Mouse (Mus musculus) myocyte (in vitro differentiated cells): Measurements from ENCODE around the gene Gtf3c4. TPM values are rescaled to one million over a fixed set of nuclear protein-coding genes. Genes with fewer than 3 reads are reported as not detected.

Source experiments
- H3K27me3 ChIP-seq: one replicate; pipeline ENCODE4 v1.6.1; 2011; ENCODE audit not compliant: control insufficient read depth, insufficient read depth, insufficient read length
- H3K36me3 ChIP-seq: one replicate; pipeline ENCODE4 v1.6.1; 2011; ENCODE audit not compliant: control insufficient read depth, insufficient read depth
- H3K4me2 ChIP-seq: one replicate; pipeline ENCODE4 v1.6.1; 2011; ENCODE audit warnings: low read depth, control low read depth
- H3K4me3 ChIP-seq: one replicate; pipeline ENCODE4 v1.5.1; 2011; ENCODE audit warnings: mild to moderate bottlenecking, control low read depth, moderate library complexity
- H3K79me2 ChIP-seq: one replicate; pipeline ENCODE4 v1.6.1; 2011; ENCODE audit not compliant: control insufficient read depth, insufficient read depth
- H3ac ChIP-seq: one replicate; pipeline ENCODE4 v1.6.1; 2011; ENCODE audit not compliant: control insufficient read depth, insufficient read length
- CEBPB ChIP-seq: IDR thresholded peaks from 2 replicates; pipeline ENCODE4 v1.6.1; 2011; ENCODE audit warnings: mild to moderate bottlenecking, moderate library complexity; ENCODE audit not compliant: poor library complexity, insufficient read depth, severe bottlenecking
- E2F4 ChIP-seq: IDR thresholded peaks from one replicate; pipeline ENCODE4 v1.6.1; 2011; ENCODE audit warnings: mild to moderate bottlenecking, control low read depth, moderate library complexity; ENCODE audit not compliant: insufficient read depth
- MAX ChIP-seq: IDR thresholded peaks from one replicate; pipeline ENCODE4 v1.6.1; 2011; ENCODE audit warnings: low read depth, mild to moderate bottlenecking, control low read depth
- MYOD1 ChIP-seq, 3 experiments: IDR thresholded peaks; one replicate each; pipeline ENCODE4 v1.6.1; 2011; ENCODE audit warnings: control low read depth in 2 of 3, low read depth in 2 of 3, mild to moderate bottlenecking in 2 of 3, moderate library complexity in 1 of 3; ENCODE audit not compliant: insufficient read length in 2 of 3, control insufficient read depth in 1 of 3
- MYOG ChIP-seq, 3 experiments: IDR thresholded peaks; one replicate each; pipeline ENCODE4 v1.6.1; 2011; ENCODE audit warnings: control low read depth in 2 of 3, low read depth in 2 of 3, mild to moderate bottlenecking in 2 of 3; ENCODE audit not compliant: insufficient read length in 2 of 3, control insufficient read depth in 1 of 3, insufficient read depth in 1 of 3
- POLR2A ChIP-seq: IDR thresholded peaks from one replicate; pipeline ENCODE4 v1.6.1; 2011; ENCODE audit warnings: low read depth, mild to moderate bottlenecking, control low read depth, moderate library complexity; ENCODE audit not compliant: insufficient read length
- POLR2AphosphoS2 ChIP-seq: IDR thresholded peaks from one replicate; pipeline ENCODE4 v1.6.1; 2011; ENCODE audit warnings: low read depth, control low read depth; ENCODE audit not compliant: insufficient read length
- REST ChIP-seq: IDR thresholded peaks from one replicate; pipeline ENCODE4 v1.6.1; 2011; ENCODE audit warnings: mild to moderate bottlenecking, control low read depth, moderate library complexity; ENCODE audit not compliant: insufficient read depth, insufficient read length
- SRF ChIP-seq: IDR thresholded peaks from one replicate; pipeline ENCODE4 v1.6.1; 2011; ENCODE audit warnings: low read depth; ENCODE audit not compliant: control insufficient read depth, insufficient read length
- TCF12 ChIP-seq: IDR thresholded peaks from one replicate; pipeline ENCODE4 v1.6.1; 2011; ENCODE audit warnings: mild to moderate bottlenecking, control low read depth; ENCODE audit not compliant: poor library complexity, insufficient read depth, severe bottlenecking
- TCF3 ChIP-seq: IDR thresholded peaks from one replicate; pipeline ENCODE4 v1.6.1; 2011; ENCODE audit warnings: low read depth, control low read depth; ENCODE audit not compliant: insufficient read length
- USF1 ChIP-seq: IDR thresholded peaks from one replicate; pipeline ENCODE4 v1.6.1; 2011; ENCODE audit warnings: low read depth, mild to moderate bottlenecking, control low read depth, moderate library complexity
- polyA plus RNA-seq: library from polyadenylated mRNA; unstranded; fragments of >200 nt; fragmentation: generic; extraction: Trizol; gene quantifications from one replicate; pipeline ENCODE4 v1.2.1, GENCODE M21; 2012; ENCODE audit warnings: missing spikeins

Gene Gtf3c4
- polyA plus RNA-seq, 1 experiment = 26.9 TPM

DNA sequence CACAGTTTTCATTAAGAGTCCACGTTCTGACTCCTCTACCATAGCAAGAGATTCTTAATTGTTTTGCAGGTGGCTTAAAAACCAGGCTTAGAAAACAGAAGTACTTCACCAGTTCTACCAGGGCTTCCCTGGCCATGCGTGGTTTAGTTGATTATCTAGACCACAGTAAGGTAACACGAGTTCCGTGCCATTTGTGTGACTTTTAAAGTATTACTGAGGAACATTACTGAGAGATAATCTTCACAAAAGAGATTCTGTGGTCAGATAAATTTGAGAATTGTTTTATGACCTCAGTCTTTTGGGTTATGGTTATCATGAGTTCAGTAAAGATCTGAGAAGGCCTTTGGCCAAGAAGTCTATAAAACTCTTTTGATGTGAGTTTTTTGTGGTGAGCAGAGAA lies 19.1 kb upstream of the Gtf3c4 start:
- Histone ChIP-seq H3K4me2 (no peak overlapping the region), H3K27me3 (no peaks in the 10 kb centered on the region), H3K79me2 (no peaks in the 10 kb centered on the region), H3K4me3 (no peak overlapping the region), H3ac (no peak overlapping the region), H3K36me3 (peaks cover 75% of the 10 kb centered on the region)
- no peak for TF ChIP-seq TCF3
- TF ChIP-seq POLR2AphosphoS2 = no peak

DNA sequence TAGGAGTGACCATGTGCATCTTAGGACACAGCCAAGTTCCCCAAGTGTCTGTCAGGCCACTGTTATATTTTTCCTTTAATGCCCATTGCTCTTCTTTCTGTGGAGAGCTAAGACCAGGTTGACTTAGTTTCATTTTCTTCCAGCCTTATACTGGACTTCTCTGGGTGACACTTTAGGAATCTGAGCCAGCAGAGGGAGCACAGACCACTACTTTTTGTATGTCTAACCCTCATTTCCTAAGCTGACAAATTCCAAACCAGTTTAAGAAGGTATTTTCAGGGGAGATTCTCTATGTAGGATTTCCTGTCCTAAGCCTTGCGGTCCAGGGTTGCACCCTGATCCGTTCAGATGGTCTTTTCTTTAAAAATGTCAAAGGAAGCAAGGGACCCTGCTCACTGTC lies 15.6 kb upstream of the Gtf3c4 start:
- H3K4me3 ChIP-seq = no peak overlapping the region
- no peaks in the 10 kb centered on the region for H3K79me2 ChIP-seq
- no peak overlapping the region for H3ac ChIP-seq
- no peak overlapping the region for H3K4me2 ChIP-seq
- no peaks in the 10 kb centered on the region for H3K27me3 ChIP-seq
- TF ChIP-seq POLR2AphosphoS2 (no peak), TCF3 (no peak), SRF (no peak), MYOD1 (IDR thresholded peaks at IDR 0.05; ENCODE audit: control insufficient read depth in 1 of 3, insufficient read length in 2 of 3, low read depth in 2 of 3) (no peak), TCF12 (no peak), POLR2A (no peak), E2F4 (no peak), USF1 (no peak), REST (no peak), MYOG (IDR thresholded peaks at IDR 0.05; ENCODE audit: control insufficient read depth in 1 of 3, insufficient read depth in 1 of 3, insufficient read length in 2 of 3, low read depth in 2 of 3) (no peak), MAX (no peak), CEBPB (no peak)
- H3K36me3 ChIP-seq = peaks cover 57% of the 10 kb centered on the region

GRCm38 (mm10) chr2:28852594-28852993 lies 12.4 kb upstream of the Gtf3c4 start:
- Histone ChIP-seq H3K4me2 (no peak overlapping the region), H3K27me3 (no peaks in the 10 kb centered on the region), H3K36me3 (peaks cover 46% of the 10 kb centered on the region), H3K79me2 (no peaks in the 10 kb centered on the region), H3ac (no peak overlapping the region), H3K4me3 (no peak overlapping the region)
- no peak for TF ChIP-seq SRF
- no peak for TF ChIP-seq POLR2AphosphoS2
- TF ChIP-seq TCF3 = no peak
- no peak for TF ChIP-seq POLR2A
- TF ChIP-seq TCF12 = no peak
- no peak for TF ChIP-seq CEBPB
- no peak for TF ChIP-seq USF1
- no peak for TF ChIP-seq MYOG (IDR thresholded peaks at IDR 0.05; ENCODE audit: control insufficient read depth in 1 of 3, insufficient read depth in 1 of 3, insufficient read length in 2 of 3, low read depth in 2 of 3)
- TF ChIP-seq E2F4 = no peak
- no peak for TF ChIP-seq MAX
- no peak for TF ChIP-seq MYOD1 (IDR thresholded peaks at IDR 0.05; ENCODE audit: control insufficient read depth in 1 of 3, insufficient read length in 2 of 3, low read depth in 2 of 3)
- TF ChIP-seq REST = no peak

- H3ac ChIP-seq = no peak overlapping the region
- peaks cover 48% of the 10 kb centered on the region for H3K36me3 ChIP-seq
- H3K4me2 ChIP-seq = no peak overlapping the region
- H3K79me2 ChIP-seq = no peaks in the 10 kb centered on the region
- TF ChIP-seq MAX = no peak
- TF ChIP-seq REST = no peak
- no peak for TF ChIP-seq MYOD1 (IDR thresholded peaks at IDR 0.05; ENCODE audit: control insufficient read depth in 1 of 3, insufficient read length in 2 of 3, low read depth in 2 of 3)
- TF ChIP-seq USF1 = no peak
- TF ChIP-seq TCF3 = no peak
- TF ChIP-seq MYOG (IDR thresholded peaks at IDR 0.05; ENCODE audit: control insufficient read depth in 1 of 3, insufficient read depth in 1 of 3, insufficient read length in 2 of 3, low read depth in 2 of 3) = no peak
- TF ChIP-seq POLR2A = no peak
- no peak for TF ChIP-seq E2F4
- TF ChIP-seq SRF = no peak
- TF ChIP-seq POLR2AphosphoS2 = no peak
- TF ChIP-seq CEBPB = no peak
- TF ChIP-seq TCF12 = no peak
- no peak overlapping the region for H3K4me3 ChIP-seq
- H3K27me3 ChIP-seq = no peaks in the 10 kb centered on the region
Measured at GRCm38 (mm10) chr2:28848879-28849278, 8.7 kb upstream of the Gtf3c4 start.

- H3K27me3 ChIP-seq = no peaks in the 10 kb centered on the region
- peaks cover 19% of the 10 kb centered on the region for H3K36me3 ChIP-seq
Measured at GRCm38 (mm10) chr2:28842042-28842441, 1.9 kb upstream of the Gtf3c4 start.

More at GRCm38 (mm10) chr2:28842042-28842441, 1.9 kb upstream of the Gtf3c4 start:
- Histone ChIP-seq H3K4me3 (peak overlapping the region; percentile 94), H3ac (no peak overlapping the region), H3K4me2 (peak overlapping the region; percentile 86), H3K79me2 (peaks cover 58% of the 10 kb centered on the region)
- TF ChIP-seq TCF3 (no peak), MYOG (IDR thresholded peaks at IDR 0.05; ENCODE audit: control insufficient read depth in 1 of 3, insufficient read depth in 1 of 3, insufficient read length in 2 of 3, low read depth in 2 of 3) (no peak), SRF (no peak), POLR2A (no peak), USF1 (no peak), POLR2AphosphoS2 (no peak), REST (no peak), MAX (no peak), TCF12 (no peak), MYOD1 (IDR thresholded peaks at IDR 0.05; ENCODE audit: control insufficient read depth in 1 of 3, insufficient read length in 2 of 3, low read depth in 2 of 3) (no peak), CEBPB (no peak), E2F4 (no peak)
